Mouse (Mus musculus) cerebellum, adult (tissue): ENCODE measurements around the gene Gps2.
"Not testable (repeated sequence)": the region's sequence is repeated elsewhere in the genome, so short reads cannot be mapped to it uniquely, and the experiment has no call there.

Experiments
- ATAC-seq: cut with Nextera tagmentation; 2 replicates; pipeline ENCODE4 v1.9.2; 2017; ENCODE audit warnings: mild to moderate bottlenecking, moderate library complexity, mixed read lengths; ENCODE audit not compliant: insufficient number of reproducible peaks, low FRiP score, low TSS enrichment

Gene Gps2

DNA sequence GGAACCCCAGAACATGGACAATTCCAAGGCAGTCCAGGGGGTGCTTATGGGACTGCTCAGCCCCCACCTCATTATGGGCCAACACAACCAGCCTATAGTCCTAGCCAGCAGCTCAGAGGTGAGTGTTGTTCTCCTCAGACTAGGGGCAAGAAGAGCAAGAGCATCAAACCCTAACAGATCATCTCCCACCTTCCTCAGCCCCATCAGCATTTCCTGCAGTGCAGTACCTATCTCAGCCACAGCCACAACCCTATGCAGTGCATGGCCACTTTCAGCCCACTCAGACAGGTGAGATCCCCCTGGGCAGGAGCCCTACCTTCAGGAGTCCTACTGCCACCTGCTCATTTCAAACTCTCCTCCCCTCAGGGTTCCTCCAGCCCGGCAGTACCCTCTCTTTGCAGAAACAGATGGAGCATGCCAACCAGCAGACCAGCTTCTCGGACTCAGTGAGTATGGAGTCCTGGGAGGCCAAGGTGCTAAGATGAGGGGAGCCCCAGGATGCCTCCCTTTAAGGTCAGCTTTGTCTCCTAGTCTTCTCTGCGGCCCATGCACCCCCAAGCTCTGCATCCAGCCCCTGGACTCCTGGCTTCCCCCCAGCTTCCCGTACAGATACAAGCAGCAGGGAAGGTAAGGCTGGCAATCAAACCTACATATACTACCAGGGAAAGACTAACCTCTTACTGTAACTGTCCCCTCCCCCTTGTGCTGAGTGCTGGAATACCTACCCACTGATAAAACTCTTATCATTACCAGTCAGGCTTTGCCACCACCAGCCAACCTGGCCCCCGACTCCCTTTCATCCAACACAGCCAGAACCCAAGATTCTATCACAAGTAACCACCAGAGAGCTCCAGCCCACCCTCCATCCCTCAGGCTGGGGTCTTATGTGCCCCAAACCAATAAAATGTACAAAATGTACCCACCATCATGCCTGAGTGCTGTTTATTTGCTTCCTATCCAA, 2.3 kb downstream of the Gps2 start:
- no peak for ATAC-seq

DNA sequence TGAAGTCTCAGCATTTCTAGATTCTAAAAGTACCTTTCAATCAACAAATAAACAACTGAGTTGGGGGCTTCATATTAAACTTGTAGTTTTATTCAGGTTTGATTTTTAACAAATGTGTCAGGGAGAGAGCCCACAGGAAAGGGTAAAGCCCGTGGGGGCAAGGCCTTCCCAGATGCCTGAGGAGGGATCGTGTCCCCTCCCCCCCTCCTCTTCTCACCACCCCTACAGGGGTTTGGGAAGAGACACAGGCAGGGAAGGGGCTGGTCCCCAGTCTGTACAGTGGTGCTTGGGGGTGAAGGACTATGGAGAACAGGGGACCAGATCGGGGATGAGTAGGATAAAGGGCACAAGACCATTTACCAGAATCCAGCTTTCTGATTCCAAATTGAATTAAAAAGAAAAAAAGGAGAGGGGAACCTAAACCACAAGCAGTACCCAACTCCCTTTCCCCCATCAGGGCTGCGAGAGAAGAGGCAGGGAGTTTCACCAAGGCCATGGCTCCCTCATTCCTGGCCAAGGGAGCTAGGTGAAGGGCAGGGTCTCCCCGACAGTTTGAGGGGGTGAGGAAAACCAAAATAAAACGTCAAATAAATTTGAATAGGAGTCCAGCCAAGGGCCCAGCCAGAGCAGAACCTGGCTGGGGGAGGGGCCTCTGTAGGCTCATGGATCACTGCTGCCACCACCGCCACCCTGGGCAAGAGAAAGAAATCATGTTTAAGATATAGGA, 3.1 kb downstream of the Gps2 start:
- not testable (repeated sequence) for ATAC-seq

DNA sequence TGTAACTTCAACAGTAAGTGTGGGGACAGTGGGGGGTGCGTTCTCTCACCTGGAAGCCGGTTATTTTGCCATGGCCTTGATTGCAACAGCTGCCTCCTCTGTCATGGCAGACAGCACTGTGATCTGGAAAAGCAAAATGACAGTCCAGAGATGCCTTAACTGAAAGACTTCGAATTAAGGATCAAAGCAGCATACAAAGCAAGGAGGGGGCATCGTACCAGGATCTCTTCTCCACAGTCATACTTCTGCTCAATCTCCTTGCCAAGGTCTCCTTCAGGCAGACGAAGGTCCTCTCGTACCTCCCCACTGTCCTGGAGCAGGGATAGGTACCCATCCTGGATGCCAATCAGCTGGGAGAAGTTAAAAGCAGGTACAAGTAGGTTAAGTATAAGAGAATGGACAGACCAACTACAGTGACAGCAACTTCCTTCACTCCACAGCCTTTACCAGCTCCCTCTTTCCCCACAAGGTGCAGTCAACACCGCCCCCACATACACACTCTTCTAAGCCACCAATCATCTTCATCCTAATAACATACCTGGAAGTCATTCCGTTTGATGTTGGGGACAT, 3.8 kb downstream of the Gps2 start:
- ATAC-seq: no peak

DNA sequence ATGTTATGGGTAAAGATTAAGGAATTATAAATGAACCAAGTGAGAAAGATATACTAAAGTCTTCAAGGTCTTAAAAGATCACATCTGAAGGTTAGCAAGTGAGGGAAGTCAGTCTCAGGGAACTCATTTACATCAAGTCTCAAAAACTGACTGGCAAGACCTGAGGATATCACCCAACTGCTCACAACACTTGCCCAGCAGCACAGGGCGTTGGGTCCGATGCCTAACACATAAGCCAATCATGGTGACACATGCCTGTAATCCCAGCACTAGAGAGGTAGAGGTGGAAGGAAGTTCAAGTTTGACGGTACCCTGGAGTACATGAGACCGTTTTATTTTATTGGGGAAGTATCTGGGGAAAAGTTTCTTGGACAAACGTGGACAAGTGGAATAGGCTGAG, 4.4 kb downstream of the Gps2 start:
- ATAC-seq: no peak

DNA sequence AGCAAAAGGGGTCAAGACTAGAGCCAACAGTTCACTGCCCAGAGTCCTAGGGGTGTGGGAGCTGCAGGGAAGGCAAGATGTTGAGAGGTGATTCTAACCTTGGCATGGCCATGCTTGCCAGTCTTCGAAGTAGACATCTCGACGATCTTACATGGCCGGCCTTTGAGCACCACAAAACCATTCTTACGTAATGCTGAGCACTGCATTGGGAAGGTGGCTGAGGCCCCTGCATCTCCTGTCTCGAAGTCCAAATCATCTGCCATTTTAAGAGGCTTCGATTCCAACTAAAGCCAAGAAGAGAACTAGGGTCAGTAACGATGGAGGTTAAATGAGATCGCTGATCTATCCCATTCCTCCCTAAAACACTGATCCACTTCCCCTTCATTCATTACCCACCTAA, 5.4 kb downstream of the Gps2 start:
- ATAC-seq: no peak

GRCm38 (mm10) chr11:69919661-69920265, 6.1 kb downstream of the Gps2 start:
- ATAC-seq: no peak

DNA sequence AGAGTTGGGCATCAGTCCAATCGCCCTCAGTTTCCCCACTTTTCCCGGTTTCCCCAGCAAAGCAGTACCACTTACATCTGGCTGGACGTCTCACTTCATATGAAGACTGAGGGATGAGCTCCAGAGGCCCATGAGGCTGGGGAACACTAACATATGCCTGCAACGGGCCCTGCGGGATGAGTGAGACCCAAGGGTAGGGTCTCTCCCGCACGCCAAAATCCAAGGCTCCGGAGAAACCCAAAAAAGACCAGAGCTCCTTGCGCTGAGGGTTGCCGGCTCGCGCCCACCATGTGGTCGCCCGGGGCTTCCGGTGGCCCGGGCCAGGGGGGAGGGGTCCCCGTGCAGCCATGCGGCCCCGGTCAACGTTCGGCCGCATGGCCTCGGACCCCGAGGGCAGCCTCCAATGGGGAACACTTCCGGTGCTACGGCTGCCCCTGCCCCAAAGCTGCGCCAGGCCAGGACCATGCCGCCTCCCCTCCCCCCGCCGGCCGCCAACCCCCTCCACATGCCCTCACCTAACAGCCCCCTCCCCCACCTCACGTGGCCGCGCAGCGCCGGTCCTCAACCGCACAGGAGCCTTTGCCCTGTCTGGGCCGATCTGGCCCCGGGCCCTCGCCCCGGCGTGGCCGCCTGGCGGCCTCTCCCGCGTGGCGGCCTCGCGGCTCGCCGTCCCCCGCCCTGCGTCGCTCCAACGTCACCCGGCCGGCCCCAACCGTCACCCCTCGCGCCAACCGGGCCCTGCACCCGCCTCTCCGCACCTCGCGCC, 6.8 kb downstream of the Gps2 start:
- peak; percentile 10; the same call in 1 of the 2 replicates for ATAC-seq

DNA sequence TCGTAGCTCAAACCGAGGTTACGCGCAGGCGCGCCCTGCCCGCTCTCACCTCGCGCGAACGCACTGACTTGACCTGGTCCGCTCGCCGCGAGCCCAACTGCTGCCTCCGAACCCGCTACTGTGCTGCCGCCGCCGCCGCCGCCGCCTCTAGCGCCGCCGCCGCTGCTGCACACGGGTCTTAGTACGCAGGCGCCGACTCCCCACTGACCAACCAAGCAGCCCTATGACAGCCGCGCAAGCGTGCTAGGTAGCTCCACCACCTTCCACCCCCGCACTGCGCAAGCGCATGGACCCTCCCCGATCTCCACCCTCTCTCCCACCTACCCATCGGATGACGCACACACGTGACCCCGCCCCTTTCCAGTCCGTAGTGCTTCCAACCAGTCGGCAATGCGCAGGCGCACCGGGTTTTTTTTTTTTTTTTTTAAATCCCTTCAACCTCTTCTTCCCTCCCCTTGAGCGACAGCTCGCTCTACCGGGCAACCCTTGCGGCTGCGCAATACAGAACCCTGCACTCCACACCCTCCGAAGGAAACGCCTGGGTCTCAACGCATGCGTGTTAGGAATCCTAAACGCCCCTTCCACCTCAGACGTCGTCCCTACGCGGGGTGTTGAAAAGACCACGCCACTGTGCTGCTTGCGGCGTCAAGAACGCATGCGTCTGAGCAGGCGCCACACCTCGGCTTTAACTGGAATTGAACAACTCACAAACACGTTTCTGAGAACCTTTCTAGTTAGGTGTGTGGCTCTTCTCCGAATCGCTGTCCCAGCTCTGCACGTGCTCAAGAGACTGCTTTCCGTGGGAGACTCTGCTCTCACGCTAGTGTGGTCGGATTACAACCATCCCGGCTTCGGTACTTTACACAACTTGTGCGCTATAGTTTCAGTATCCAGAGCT, 7.7 kb downstream of the Gps2 start, which contains the start of gene Eif5a:
TSS of gene Eif5a (minus strand) at position 845 of the 898 bp plus-strand sequence.
- peak; percentile 91 for ATAC-seq

- no peak for ATAC-seq
Measured at GRCm38 (mm10) chr11:69922012-69922756, 8.5 kb downstream of the Gps2 start.

DNA sequence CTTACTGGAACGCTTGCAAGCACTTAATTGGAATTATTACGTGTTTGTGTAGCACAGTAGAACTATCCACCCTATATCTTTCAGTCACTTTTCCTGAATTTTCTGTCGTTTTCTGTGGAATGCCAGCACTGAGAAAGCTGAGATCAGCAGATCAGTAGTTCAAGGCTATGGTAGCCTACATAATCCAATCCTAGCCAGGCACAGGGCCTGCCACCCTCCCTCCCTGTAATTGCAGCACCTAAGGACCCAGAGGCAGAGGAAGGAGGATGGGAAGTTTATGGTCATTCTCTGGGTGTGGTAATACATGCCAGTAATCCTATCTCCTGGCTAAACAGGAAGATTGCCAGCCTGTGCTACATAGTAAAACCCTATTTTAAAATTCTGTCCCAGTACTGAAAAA, 9.1 kb downstream of the Gps2 start:
- no peak for ATAC-seq

DNA sequence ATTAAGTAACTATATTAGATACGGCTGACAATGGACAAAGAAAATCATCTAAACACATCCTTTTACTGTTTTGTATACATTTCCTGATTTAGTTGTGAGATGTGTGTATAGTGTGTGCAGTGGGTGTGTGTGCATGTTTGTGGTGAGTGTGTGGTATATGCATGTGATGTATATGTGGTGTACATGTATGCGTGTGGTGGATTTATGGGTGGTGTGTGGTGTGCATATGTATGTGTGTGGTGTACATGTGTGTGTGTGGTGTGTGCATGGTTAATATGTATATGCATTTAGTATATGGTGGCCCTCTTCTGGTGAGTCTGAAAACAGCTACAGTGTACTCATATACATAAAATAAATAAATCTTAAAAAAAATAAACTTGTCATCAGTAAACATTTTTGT, 13.8 kb downstream of the Gps2 start:
- no peak for ATAC-seq

GRCm38 (mm10) chr11:69929712-69930111, 16.0 kb downstream of the Gps2 start:
- ATAC-seq: no peak

DNA sequence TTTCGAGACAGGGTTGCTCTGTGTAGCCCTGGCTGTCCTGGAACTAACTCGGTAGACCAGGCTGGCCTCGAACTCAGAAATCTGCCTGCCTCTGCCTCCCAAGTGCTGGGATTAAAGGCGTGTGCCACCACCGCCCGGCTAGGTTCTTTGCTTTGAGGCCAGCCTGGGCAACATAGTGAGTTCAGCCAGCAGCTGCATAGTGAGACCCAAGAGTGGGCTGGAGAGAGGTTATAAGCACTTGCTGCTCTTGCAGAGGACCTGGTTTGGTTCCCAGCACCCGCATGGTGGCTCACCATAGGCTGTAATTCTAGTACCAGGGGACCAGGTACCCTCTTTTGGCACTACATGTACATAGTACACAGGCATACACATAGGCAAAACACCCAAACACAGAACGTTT, 16.5 kb downstream of the Gps2 start:
- ATAC-seq: not testable (repeated sequence)

- ATAC-seq: no peak
Measured at GRCm38 (mm10) chr11:69930967-69931537, 17.4 kb downstream of the Gps2 start.

DNA sequence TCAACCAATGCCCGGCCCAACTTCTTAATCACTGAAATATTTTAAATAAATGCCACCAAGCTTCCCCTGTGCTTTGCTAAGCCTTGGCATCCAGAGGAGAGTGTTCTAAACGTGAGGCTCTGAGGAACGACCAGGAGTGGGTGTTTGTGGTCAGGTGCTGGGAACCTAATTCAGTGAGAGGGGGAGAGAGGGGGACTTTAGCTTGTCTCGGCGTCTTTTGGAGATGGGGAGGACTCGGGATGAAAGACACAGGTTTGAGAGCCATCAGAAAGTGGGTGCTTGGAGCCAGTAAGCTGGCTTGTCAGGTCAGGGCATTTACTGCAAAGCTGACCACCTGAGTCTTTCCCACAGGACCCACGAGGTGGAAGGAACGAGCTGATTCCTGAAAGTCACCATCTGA, 18.1 kb downstream of the Gps2 start:
- ATAC-seq: no peak

DNA sequence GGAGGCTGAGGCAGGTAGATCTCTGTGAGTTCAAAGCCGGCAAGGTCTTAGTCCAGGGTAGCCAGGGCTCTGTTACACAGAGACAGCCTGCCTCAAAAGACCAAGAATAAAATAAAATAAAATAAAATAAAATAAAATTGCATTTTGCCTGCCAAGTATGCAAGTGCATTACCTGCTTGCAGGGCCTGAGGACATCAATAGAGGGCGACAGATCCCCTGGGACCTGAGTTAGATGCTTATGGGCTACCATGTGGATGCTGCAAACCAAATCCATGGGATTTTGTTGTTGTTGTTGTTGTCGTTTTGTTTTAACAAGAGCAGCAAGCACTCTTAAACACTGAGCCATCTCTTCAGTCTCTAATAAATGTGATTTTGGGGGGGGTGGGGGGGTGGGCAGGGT, 18.6 kb downstream of the Gps2 start:
- ATAC-seq: no peak

- ATAC-seq: no peak
Measured at GRCm38 (mm10) chr11:69933066-69933465, 19.4 kb downstream of the Gps2 start.

DNA sequence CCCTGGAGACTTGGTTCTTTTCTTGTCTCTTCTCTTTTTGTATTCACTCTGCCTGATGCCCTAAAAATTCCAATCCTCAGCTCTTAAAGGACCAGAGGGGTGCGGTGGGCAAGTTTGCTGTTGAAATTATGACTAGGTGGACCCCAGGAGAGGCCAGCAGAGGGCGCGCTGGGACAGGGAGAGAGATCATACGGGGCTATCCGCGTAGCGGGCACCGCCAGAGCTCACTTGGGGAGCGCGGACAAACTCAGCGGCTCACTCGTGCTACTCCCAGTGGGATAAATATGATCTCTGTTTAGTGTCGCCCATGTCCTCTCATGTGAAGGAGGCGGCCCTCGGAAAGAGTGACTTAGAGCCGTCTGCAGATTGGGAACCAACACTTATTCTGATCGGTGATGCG, 20.5 kb downstream of the Gps2 start:
- 0 out of 2 replicates have a peak, but pooled peaks have one; percentile 12 for ATAC-seq
